Mouse (Mus musculus) gastrocnemius, postnatal 36 days (tissue): ENCODE results near the gene Mdga2. TPM values are rescaled to one million over a fixed set of nuclear protein-coding genes. Genes with fewer than 3 reads are reported as not detected.

Source experiments
- DNase-seq, 2 experiments: peaks; one replicate each; pipeline ENCODE4 v3.0.0; 2022
- intact Hi-C: fragments of 180-260 bp; cut with DNase I; formaldehyde crosslinking; loops from one replicate; pipeline ENCODE4 v1.15.1; 2025
- long read RNA-seq, 2 experiments: library from polyadenylated mRNA; stranded (forward); transcript quantifications; one replicate each; pipeline ENCODE4 v2.0.0; 2021
- total RNA-seq, 2 experiments: library from RNA; stranded (reverse); gene quantifications; 2 replicates each; pipeline ENCODE4 v1.2.3; 2021

The Mdga2 gene
- total RNA-seq = not detected
- long read RNA-seq, experiment 1 = 0 reads
- long read RNA-seq, experiment 2 = 0 reads

- intact Hi-C loops = no loop called here
- DNase-seq = peak in 1 of 2 experiments; percentile 10
Measured at GRCm38 (mm10) chr12:67222221-67223025, at the start of gene Mdga2. Mdga2 (minus strand) TSS chr12:67222549.

DNA sequence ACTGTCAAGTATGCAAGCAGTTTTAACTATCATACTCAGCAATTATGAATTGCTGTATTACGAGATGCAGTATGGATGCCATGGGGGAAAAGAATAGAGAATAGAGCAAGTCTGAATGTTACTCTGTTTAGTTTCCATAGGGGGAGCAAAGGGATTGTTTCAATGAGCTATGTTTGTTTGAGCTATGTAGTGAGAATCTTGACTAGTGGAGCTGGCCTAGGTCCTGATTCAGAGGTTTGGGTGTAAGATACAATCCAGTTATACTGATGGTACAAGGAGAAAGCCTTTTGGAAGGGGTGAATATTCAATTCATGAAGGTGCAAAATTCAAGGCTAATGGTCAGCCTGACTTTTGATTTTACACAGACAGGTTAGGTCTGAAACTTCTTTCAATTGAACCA, 45.1 kb upstream of the Mdga2 start:
- intact Hi-C loops = no loop called here
- DNase-seq = no peak

GRCm38 (mm10) chr12:67223530-67223929, 1.2 kb upstream of the Mdga2 start:
- no peak for DNase-seq
- intact Hi-C loops = no loop called here

DNA sequence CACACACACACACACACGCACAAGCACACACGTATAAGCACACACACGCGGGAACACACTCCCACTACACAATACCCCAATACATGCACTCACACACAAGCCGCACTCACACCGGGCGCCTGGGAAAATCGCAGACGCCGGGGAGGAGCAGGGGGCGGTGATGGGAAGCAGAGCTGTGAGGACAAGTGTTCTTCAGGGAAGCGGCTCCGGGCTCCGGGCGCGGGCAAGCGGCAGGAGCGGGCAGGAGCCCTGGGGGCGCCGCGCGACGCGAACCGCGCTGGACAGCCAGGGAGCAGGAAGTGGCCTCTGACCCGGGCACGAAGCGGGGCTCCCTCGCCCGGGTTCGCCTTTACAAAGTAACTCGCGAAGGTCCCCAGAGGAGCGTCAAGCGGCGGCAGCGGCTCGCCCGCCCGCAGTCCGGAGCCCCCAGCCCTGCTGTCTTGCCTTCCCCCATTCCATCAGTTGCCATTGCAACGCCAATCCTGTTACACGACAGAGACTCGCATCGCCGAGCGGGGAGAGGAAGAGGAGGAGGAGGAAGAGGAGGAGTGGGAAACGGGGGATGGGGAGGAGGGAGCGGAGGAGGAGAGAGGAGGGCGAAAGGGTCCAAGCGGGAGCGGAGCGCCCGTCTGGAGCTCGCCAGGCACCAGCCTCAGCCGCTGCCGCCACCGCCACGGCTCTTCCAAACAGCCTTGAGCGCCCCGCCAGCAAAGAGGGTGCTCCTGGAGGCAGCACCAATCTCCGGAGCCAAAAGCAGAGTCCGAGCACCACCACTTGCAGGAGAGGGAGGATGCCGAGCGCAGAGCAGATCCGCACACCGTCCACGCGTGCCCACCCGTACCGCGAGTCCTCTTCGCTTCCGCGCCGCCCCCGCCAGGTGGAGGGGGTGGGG, 774 bp downstream of the Mdga2 start:
- intact Hi-C loops = no loop called here
- no peak for DNase-seq

- intact Hi-C loops = no loop called here
- DNase-seq = no peak
Measured at GRCm38 (mm10) chr12:67220641-67221231, 1.6 kb downstream of the Mdga2 start.

DNA sequence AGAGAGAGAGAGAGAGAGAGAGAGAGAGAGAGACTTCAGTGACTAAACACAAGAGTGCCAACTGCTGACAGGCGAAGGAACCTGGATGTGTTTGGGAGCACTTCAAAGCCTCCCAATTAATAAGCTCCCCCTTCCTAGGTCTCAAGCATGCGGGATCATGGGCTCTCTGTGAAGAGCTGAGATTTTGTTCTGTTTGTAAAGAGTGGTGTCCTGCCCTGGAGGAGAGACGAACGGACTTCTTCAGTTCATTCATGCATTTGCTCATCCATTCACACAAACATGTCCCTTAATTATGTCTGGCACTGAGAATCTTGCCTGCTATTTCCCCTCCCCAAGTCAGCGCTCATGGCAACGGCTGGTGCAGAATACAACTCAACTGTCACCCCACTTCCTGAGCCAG, 2.3 kb downstream of the Mdga2 start:
- no peak for DNase-seq
- intact Hi-C loops = no loop called here

DNA sequence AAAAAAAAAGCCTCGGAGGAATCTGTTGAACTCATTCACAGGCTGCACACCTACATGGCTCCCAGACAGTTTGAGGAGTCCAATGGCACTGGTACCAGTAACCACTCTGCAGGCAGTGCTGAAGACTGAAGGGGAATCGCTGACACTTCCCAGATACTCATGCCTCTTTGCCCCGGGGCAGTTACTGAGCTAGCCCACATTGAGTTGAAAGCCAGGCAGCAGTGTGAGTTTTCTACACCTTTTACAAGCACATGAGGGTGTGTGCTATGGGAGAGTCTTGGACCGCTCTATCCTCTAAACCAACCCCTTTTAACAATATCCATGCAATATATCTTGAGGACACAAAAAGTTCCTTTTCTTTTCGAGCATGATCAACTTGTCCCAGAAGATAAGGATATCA, 2.8 kb downstream of the Mdga2 start:
- intact Hi-C loops = no loop called here
- no peak for DNase-seq

- DNase-seq = no peak
- intact Hi-C loops = no loop called here
Measured at GRCm38 (mm10) chr12:67212801-67213200, 9.5 kb downstream of the Mdga2 start.

DNA sequence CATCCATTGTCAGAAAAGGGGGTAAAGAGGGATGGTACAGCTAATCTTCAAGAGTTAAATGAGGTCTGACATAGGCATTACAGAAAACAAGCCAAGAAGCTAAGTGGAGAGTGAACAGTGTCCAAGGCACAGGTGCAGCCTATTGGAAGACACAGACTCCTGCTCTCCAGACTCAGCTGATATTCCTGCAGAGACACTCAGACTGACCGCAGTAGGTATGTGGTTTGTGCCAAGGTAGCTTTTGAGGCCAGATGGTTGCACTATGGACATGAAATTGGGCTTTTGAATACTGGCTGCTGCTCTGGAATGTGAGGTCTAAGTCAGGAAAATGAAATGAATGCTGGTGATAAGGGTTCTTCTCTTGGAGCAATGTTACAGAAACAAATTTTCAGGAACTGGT, 44.2 kb downstream of the Mdga2 start:
- intact Hi-C loops = no loop called here
- no peak for DNase-seq

DNA sequence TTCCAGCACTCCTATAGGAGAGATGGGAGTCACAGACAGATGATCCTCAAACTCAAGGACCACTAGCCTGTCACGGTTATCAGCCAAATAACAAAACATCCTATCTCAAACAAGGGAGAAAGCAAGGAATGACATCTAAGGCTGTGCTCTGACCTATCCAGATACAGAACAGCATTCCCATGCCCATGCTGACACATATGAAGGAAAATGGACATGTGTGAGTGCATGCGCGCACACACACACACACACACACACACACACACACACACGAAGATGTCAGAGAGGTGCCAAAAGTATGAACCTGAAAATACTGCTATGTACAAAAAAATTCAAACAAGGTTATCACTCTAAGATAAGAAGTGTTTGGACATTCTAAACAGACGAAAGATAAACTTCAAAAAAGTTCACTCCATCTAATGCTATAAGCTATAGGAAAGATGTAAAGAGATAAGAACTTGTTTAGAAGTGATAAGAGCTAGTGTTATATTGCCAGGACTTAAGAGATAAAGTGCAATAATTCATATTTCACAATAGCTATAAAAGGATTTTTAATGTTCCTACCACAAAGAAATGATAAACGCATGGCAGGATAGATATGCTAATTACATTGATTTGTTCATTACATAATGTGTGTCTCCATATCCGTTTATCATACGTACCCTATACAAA, 65.6 kb downstream of the Mdga2 start:
- intact Hi-C loops = no loop called here
- no peak for DNase-seq

GRCm38 (mm10) chr12:67153077-67153476, 69.3 kb downstream of the Mdga2 start:
- no peak for DNase-seq
- intact Hi-C loops = no loop called here

DNA sequence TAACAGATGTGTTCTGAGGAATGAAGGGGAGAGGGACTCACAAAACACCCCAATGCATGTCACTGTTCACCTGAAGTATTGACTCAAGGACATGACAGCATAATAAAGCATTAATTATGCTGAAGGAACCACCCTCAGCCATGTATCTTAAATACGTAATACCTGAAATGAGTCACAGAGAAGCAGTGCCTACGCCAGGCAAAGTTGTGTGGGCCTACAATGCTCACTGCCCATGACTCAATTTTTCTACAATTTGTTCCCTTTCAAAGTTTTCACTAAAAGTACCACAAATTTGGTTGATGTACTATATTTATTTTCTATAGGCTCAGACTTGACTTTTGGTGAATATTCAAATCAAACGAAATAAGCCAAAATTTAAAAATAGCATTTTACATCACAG, 80.7 kb downstream of the Mdga2 start:
- no peak for DNase-seq
- intact Hi-C loops = no loop called here

- no peak for DNase-seq
- intact Hi-C loops = no loop called here
Measured at GRCm38 (mm10) chr12:67140131-67140530, 82.2 kb downstream of the Mdga2 start.

GRCm38 (mm10) chr12:67127457-67127856, 94.9 kb downstream of the Mdga2 start:
- intact Hi-C loops = no loop called here
- no peak for DNase-seq

- no peak for DNase-seq
- intact Hi-C loops = no loop called here
Measured at GRCm38 (mm10) chr12:67123874-67124273, 98.5 kb downstream of the Mdga2 start.

DNA sequence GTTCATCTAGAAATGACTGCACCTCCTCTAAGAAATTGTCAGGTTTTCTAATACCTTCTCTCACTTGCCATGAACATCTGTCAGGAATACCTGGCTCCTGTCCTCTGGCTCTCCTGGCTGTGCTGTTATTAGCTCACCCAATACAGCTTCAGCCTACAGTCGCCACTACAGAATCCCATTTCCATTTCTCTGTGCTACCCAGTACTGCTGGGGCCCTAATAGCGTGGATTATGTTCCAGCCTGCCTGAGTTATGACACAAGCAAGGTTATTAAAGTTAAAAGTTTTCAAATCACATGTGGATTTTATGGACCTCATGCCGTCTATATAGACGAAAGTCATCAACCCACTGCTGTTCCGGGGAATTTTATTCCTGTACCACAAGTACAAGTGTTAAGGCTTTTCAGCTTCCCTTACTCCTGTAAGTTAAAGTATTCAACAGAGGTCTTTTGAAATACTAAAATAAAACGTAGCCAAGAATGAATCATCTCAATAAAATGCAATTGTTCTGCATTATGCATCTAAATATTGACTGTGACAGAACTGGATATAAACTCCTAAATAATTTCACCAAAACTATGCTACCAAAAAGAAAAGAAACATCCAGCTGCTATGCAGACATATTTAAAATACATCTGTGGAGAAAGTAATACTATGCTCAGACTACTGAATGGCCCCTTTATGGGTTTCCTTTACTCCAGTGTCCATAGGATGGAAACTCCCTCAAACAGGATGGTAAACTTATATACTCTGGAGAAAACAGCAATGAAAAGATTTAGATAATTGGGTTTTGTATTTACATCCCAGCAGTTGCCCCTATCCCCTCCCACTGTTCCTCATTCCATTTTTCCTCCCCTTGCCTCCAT, 103.5 kb downstream of the Mdga2 start:
- intact Hi-C loops = no loop called here
- no peak for DNase-seq

- no peak for DNase-seq
- intact Hi-C loops = no loop called here
Measured at GRCm38 (mm10) chr12:67104171-67104570, 118.2 kb downstream of the Mdga2 start.

- DNase-seq = no peak
- intact Hi-C loops = no loop called here
Measured at GRCm38 (mm10) chr12:67094414-67094813, 127.9 kb downstream of the Mdga2 start.

DNA sequence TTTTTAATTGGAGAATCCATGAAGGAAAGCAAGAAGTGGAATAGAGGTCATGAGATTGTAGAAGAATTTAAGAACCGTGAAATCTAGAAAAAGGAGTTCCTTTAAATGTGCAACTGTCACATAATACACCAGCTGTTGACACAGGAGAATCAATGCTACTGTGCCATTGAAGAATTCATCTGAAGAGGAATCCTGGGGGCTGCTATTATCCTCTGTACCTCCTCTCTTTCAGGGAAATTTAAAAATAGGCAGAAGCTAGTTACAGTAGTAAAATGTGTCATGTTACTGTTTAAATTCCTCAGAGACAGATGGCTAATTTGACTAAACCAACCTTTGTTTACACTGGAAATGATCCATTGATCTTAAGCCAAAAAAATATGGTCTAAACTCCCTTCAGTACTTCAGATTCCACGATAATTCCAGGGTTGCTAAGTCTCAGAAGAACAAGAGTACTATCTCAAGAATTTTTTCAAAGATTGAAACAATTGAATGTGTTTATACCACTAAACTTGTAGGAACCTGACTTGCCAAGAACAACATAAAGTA, 131.9 kb downstream of the Mdga2 start:
- intact Hi-C loops = no loop called here
- no peak for DNase-seq
